Mouse (Mus musculus) cerebellum, adult 8-10 months (tissue): Measurements from ENCODE around the gene Prcd.
"Not testable (repeated sequence)": the region's sequence is repeated elsewhere in the genome, so short reads cannot be mapped to it uniquely, and the experiment has no call there.

Experiments used
- DNase-seq: peaks from one replicate; pipeline ENCODE4 v3.0.0; 2022

The Prcd gene

GRCm38 (mm10) chr11:116669787-116670365, 16.5 kb downstream of the Prcd start:
- no peak for DNase-seq

GRCm38 (mm10) chr11:116670386-116670785, 17.1 kb downstream of the Prcd start:
- DNase-seq: no peak

GRCm38 (mm10) chr11:116671112-116671844, 17.9 kb downstream of the Prcd start:
- peak; percentile 98 for DNase-seq

- no peak for DNase-seq
These were observed 18.6 kb downstream of the Prcd start for GRCm38 (mm10) chr11:116671845-116672434.

GRCm38 (mm10) chr11:116672595-116672994, 19.3 kb downstream of the Prcd start:
- no peak for DNase-seq

- no peak for DNase-seq
These were observed 20.1 kb downstream of the Prcd start for GRCm38 (mm10) chr11:116673410-116673809.

GRCm38 (mm10) chr11:116674616-116675379, 21.5 kb downstream of the Prcd start:
- no peak for DNase-seq

GRCm38 (mm10) chr11:116675429-116675828, 22.1 kb downstream of the Prcd start:
- DNase-seq: not testable (repeated sequence)

GRCm38 (mm10) chr11:116676175-116676976, 23.0 kb downstream of the Prcd start:
- DNase-seq: no peak

- no peak for DNase-seq
These were observed 24.5 kb downstream of the Prcd start for GRCm38 (mm10) chr11:116677711-116678441.

- no peak for DNase-seq
These were observed 25.8 kb downstream of the Prcd start for GRCm38 (mm10) chr11:116679148-116679547.

- DNase-seq: no peak
These were observed 27.2 kb downstream of the Prcd start for GRCm38 (mm10) chr11:116680321-116681091.

GRCm38 (mm10) chr11:116681147-116681546, 27.8 kb downstream of the Prcd start:
- no peak for DNase-seq

- no peak for DNase-seq
These were observed 29.3 kb downstream of the Prcd start for GRCm38 (mm10) chr11:116682501-116683144.

- DNase-seq: no peak
These were observed 30.4 kb downstream of the Prcd start for GRCm38 (mm10) chr11:116683777-116684176.

GRCm38 (mm10) chr11:116685729-116686128, 32.4 kb downstream of the Prcd start:
- DNase-seq: no peak

- no peak for DNase-seq
These were observed 34.6 kb downstream of the Prcd start for GRCm38 (mm10) chr11:116687897-116688296.

GRCm38 (mm10) chr11:116689622-116690021, 36.3 kb downstream of the Prcd start:
- DNase-seq: no peak

- no peak for DNase-seq
These were observed 37.6 kb downstream of the Prcd start for GRCm38 (mm10) chr11:116690701-116691575.

- DNase-seq: no peak
These were observed 40.5 kb downstream of the Prcd start for GRCm38 (mm10) chr11:116693899-116694249.
